Mouse (Mus musculus): ENCODE results near the gene A430005L14Rik. TPM values are rescaled to one million over a fixed set of nuclear protein-coding genes. Genes with fewer than 3 reads are reported as not detected.

The A430005L14Rik gene
- polyA plus RNA-seq, 1 experiment from 2014 or later = 56.1 TPM

- no peaks in the 10 kb centered on the region for H3K9me3 ChIP-seq (ENCODE audit: low read length)
- peaks cover 7% of the 10 kb centered on the region for H3K4me1 ChIP-seq (ENCODE audit: insufficient read depth)
- no peak for DNase-seq
- no peak overlapping the region for H3K4me3 ChIP-seq (ENCODE audit: low read depth, low read length)
- peaks cover 26% of the 10 kb centered on the region for H3K36me3 ChIP-seq (replicated peaks; ENCODE audit: insufficient read depth, low read length)
- no peak overlapping the region for H3K27ac ChIP-seq (ENCODE audit: low read depth)
- H3K4me2 ChIP-seq (ENCODE audit: low read depth, low read length) = no peak overlapping the region
- ATAC-seq = no peak
- 70% methylated on average over 10 of the region's 10 CpGs for WGBS (ENCODE audit: insufficient replicate concordance)
- TF ChIP-seq CTCF (IDR thresholded peaks at IDR 0.05; ENCODE audit: low read depth) (no peak), EP300 (IDR thresholded peaks at IDR 0.05; ENCODE audit: low read depth) (no peak)
- H3K27me3 ChIP-seq (ENCODE audit: insufficient read depth, low read length) = no peaks in the 10 kb centered on the region
- no peak overlapping the region for H3K9ac ChIP-seq (replicated peaks)
These were observed 22.2 kb downstream of the A430005L14Rik start for GRCm38 (mm10) chr4:153979243-153979642.

GRCm38 (mm10) chr4:153980470-153980869 is 23.4 kb downstream of the A430005L14Rik start:
- Histone ChIP-seq H3K4me3 (ENCODE audit: low read depth, low read length) (no peak overlapping the region), H3K9ac (replicated peaks) (no peak overlapping the region), H3K4me1 (ENCODE audit: insufficient read depth) (peaks cover 7% of the 10 kb centered on the region), H3K36me3 (replicated peaks; ENCODE audit: insufficient read depth, low read length) (peaks cover 36% of the 10 kb centered on the region), H3K27ac (ENCODE audit: low read depth) (no peak overlapping the region), H3K4me2 (ENCODE audit: low read depth, low read length) (no peak overlapping the region), H3K27me3 (ENCODE audit: insufficient read depth, low read length) (no peaks in the 10 kb centered on the region), H3K9me3 (ENCODE audit: low read length) (no peaks in the 10 kb centered on the region)
- no peak for TF ChIP-seq CTCF (IDR thresholded peaks at IDR 0.05; ENCODE audit: low read depth)
- TF ChIP-seq EP300 (IDR thresholded peaks at IDR 0.05; ENCODE audit: low read depth) = no peak
- no peak for DNase-seq
- ATAC-seq = no peak
- WGBS (ENCODE audit: insufficient replicate concordance) = 83% methylated on average over 11 of the region's 11 CpGs

- Histone ChIP-seq H3K9ac (replicated peaks) (no peak overlapping the region), H3K4me2 (ENCODE audit: low read depth, low read length) (no peak overlapping the region), H3K4me1 (ENCODE audit: insufficient read depth) (no peaks in the 10 kb centered on the region), H3K27me3 (ENCODE audit: insufficient read depth, low read length) (no peaks in the 10 kb centered on the region), H3K4me3 (ENCODE audit: low read depth, low read length) (no peak overlapping the region), H3K9me3 (ENCODE audit: low read length) (no peaks in the 10 kb centered on the region), H3K36me3 (replicated peaks; ENCODE audit: insufficient read depth, low read length) (peaks cover 65% of the 10 kb centered on the region), H3K27ac (ENCODE audit: low read depth) (no peak overlapping the region)
- WGBS (ENCODE audit: insufficient replicate concordance) = 84% methylated on average over 10 of the region's 10 CpGs
- TF ChIP-seq CTCF (IDR thresholded peaks at IDR 0.05; ENCODE audit: low read depth) = no peak
- no peak for TF ChIP-seq EP300 (IDR thresholded peaks at IDR 0.05; ENCODE audit: low read depth)
- ATAC-seq (no peak), DNase-seq (no peak)
These were observed 35.7 kb downstream of the A430005L14Rik start for GRCm38 (mm10) chr4:153992715-153993114.

- Histone ChIP-seq H3K4me2 (ENCODE audit: low read depth, low read length) (no peak overlapping the region), H3K9ac (replicated peaks) (no peak overlapping the region), H3K4me1 (ENCODE audit: insufficient read depth) (no peaks in the 10 kb centered on the region), H3K4me3 (ENCODE audit: low read depth, low read length) (no peak overlapping the region), H3K36me3 (replicated peaks; ENCODE audit: insufficient read depth, low read length) (peaks cover 65% of the 10 kb centered on the region), H3K27ac (ENCODE audit: low read depth) (no peak overlapping the region), H3K9me3 (ENCODE audit: low read length) (no peaks in the 10 kb centered on the region), H3K27me3 (ENCODE audit: insufficient read depth, low read length) (no peaks in the 10 kb centered on the region)
- ATAC-seq (no peak), DNase-seq (no peak)
- TF ChIP-seq EP300 (IDR thresholded peaks at IDR 0.05; ENCODE audit: low read depth) = no peak
- TF ChIP-seq CTCF (IDR thresholded peaks at IDR 0.05; ENCODE audit: low read depth) = no peak
- WGBS (ENCODE audit: insufficient replicate concordance) = 88% methylated on average over 8 of the region's 8 CpGs
These were observed 36.5 kb downstream of the A430005L14Rik start for GRCm38 (mm10) chr4:153993505-153993904.

GRCm38 (mm10) chr4:154005488-154005887 is 48.5 kb downstream of the A430005L14Rik start:
- H3K4me1 ChIP-seq (ENCODE audit: insufficient read depth) = no peaks in the 10 kb centered on the region
- H3K27ac ChIP-seq (ENCODE audit: low read depth) = no peak overlapping the region
- no peak for DNase-seq
- WGBS (ENCODE audit: insufficient replicate concordance) = 84% methylated on average over 5 of the region's 5 CpGs
- no peak overlapping the region for H3K4me3 ChIP-seq (ENCODE audit: low read depth, low read length)
- ATAC-seq = no peak
- TF ChIP-seq EP300 (IDR thresholded peaks at IDR 0.05; ENCODE audit: low read depth) = no peak
- H3K27me3 ChIP-seq (ENCODE audit: insufficient read depth, low read length) = no peaks in the 10 kb centered on the region
- H3K4me2 ChIP-seq (ENCODE audit: low read depth, low read length) = no peak overlapping the region
- peaks cover 21% of the 10 kb centered on the region for H3K36me3 ChIP-seq (replicated peaks; ENCODE audit: insufficient read depth, low read length)
- H3K9ac ChIP-seq (replicated peaks) = no peak overlapping the region
- no peaks in the 10 kb centered on the region for H3K9me3 ChIP-seq (ENCODE audit: low read length)

- ATAC-seq (no peak), DNase-seq (no peak)
- Histone ChIP-seq H3K27me3 (ENCODE audit: insufficient read depth, low read length) (no peaks in the 10 kb centered on the region), H3K9me3 (ENCODE audit: low read length) (no peaks in the 10 kb centered on the region), H3K4me3 (ENCODE audit: low read depth, low read length) (no peak overlapping the region), H3K9ac (replicated peaks) (no peak overlapping the region), H3K4me1 (ENCODE audit: insufficient read depth) (peaks cover 2% of the 10 kb centered on the region; the same call in 1 of the 2 replicates), H3K27ac (ENCODE audit: low read depth) (no peak overlapping the region), H3K36me3 (replicated peaks; ENCODE audit: insufficient read depth, low read length) (peaks cover 21% of the 10 kb centered on the region), H3K4me2 (ENCODE audit: low read depth, low read length) (no peak overlapping the region)
- no peak for TF ChIP-seq EP300 (IDR thresholded peaks at IDR 0.05; ENCODE audit: low read depth)
- TF ChIP-seq CTCF (IDR thresholded peaks at IDR 0.05; ENCODE audit: low read depth) = no peak
- 84% methylated on average over 6 of the region's 6 CpGs for WGBS (ENCODE audit: insufficient replicate concordance)
These were observed 49.2 kb downstream of the A430005L14Rik start for GRCm38 (mm10) chr4:154006264-154006663.

GRCm38 (mm10) chr4:154007759-154008158 is 50.7 kb downstream of the A430005L14Rik start:
- WGBS (ENCODE audit: insufficient replicate concordance) = 76% methylated on average over 4 of the region's 4 CpGs
- DNase-seq (no peak), ATAC-seq (no peak)
- Histone ChIP-seq H3K4me2 (ENCODE audit: low read depth, low read length) (no peak overlapping the region), H3K9ac (replicated peaks) (no peak overlapping the region), H3K9me3 (ENCODE audit: low read length) (no peaks in the 10 kb centered on the region), H3K27ac (ENCODE audit: low read depth) (no peak overlapping the region), H3K27me3 (ENCODE audit: insufficient read depth, low read length) (no peaks in the 10 kb centered on the region), H3K36me3 (replicated peaks; ENCODE audit: insufficient read depth, low read length) (peaks cover 17% of the 10 kb centered on the region), H3K4me3 (ENCODE audit: low read depth, low read length) (no peak overlapping the region), H3K4me1 (ENCODE audit: insufficient read depth) (peaks cover 7% of the 10 kb centered on the region)
- TF ChIP-seq CTCF (IDR thresholded peaks at IDR 0.05; ENCODE audit: low read depth) (no peak), EP300 (IDR thresholded peaks at IDR 0.05; ENCODE audit: low read depth) (no peak)

Measured in liver, postnatal 0 days (tissue).